Mouse (Mus musculus) embryonic fibroblast, embryonic 13.5 days (primary cell): Measurements from ENCODE around the gene Dll3.

ENCODE experiments used
- CTCF ChIP-seq: IDR thresholded peaks from 2 replicates; pipeline ENCODE4 v1.5.1; 2011; ENCODE audit warnings: mild to moderate bottlenecking, control low read depth, low read length, moderate library complexity, borderline replicate concordance; ENCODE audit not compliant: insufficient read depth
- POLR2A ChIP-seq: IDR thresholded peaks from 2 replicates; pipeline ENCODE4 v1.6.1; 2011; ENCODE audit warnings: low read depth, mild to moderate bottlenecking, control low read depth, low read length, moderate library complexity

- TF ChIP-seq POLR2A (no peak), CTCF (no peak)
Observed at GRCm38 (mm10) chr7:28351676-28352191, 49.7 kb upstream of the Dll3 start.
